Mouse (Mus musculus): Measurements from ENCODE around the gene Prmt1. TPM values are rescaled to one million over a fixed set of nuclear protein-coding genes. Genes with fewer than 3 reads are reported as not detected.
A peak's percentile ranks its signal among the peaks of the same experiment; 100 is the strongest.

Prmt1 gene
- polyA plus RNA-seq, 1 experiment: not detected

DNA sequence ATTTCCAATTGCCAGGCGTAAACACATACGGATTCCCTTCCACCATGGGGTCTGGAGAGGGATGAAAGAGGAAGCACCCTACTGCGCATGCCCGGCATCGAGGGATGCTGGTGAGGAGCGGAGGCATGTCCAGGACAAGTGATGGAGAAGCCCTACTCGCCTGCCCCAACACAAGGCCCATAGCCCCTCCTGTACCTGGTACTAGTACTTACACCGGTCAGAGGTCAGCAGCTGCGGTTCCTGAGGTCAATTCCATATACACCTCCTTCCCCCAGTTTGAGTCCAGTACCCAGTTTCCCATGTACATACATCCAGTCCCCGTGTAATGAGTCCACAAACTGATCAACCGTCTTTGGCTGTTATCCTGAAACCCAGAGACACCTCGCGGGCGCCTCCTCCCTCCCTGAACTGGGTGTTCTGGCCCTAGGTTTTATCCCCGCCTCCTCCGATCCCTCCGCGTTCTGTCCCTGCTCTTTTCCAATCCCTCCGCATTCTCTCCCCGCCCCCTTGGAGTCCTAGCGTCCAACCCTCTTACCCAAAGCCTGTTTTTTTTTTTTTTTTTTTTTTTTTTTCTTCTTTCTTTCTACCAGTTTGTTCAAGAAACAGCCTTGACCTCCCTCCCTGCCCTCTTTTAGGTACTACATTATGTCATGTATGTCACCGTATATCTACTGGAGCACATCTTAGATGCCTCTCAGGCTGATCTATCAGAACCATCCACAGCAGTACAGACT, 11.8 kb downstream of the Prmt1 start, which contains the start of gene Cpt1c:
Gene Cpt1c, minus strand, starts transcription at position 469 of the 734 bp plus-strand sequence.
- WGBS: under 1% methylated on average over 22 of the region's 22 CpGs
- no peak for TF ChIP-seq CTCF (IDR thresholded peaks at IDR 0.05; ENCODE audit: insufficient read depth, low read depth, low read length)
- TF ChIP-seq POLR2A (IDR thresholded peaks at IDR 0.05; ENCODE audit: insufficient read depth, low read depth, low read length): peak; percentile 76

GRCm38 (mm10) chr7:44973415-44974130, 12.8 kb downstream of the Prmt1 start:
- WGBS: 11% methylated on average over 14 of the region's 14 CpGs
- no peak for TF ChIP-seq POLR2A (IDR thresholded peaks at IDR 0.05; ENCODE audit: insufficient read depth, low read depth, low read length)
- peak overlapping the region; percentile 93 for H3K27ac ChIP-seq (ENCODE audit: insufficient read depth, low read depth, low read length)
- peaks cover 32% of the 10 kb centered on the region for H3K4me1 ChIP-seq (ENCODE audit: control insufficient read depth, insufficient read depth, low read length)
- peak overlapping the region; percentile 70 for H3K4me3 ChIP-seq (ENCODE audit: insufficient read depth, low read depth, low read length)

More for the DNA sequence above, 11.8 kb downstream of the Prmt1 start, which contains the start of gene Cpt1c:
- Histone ChIP-seq H3K4me3 (ENCODE audit: insufficient read depth, low read depth, low read length) (peak within 1 kb of the TSS; percentile 70), H3K4me1 (ENCODE audit: control insufficient read depth, insufficient read depth, low read length) (peaks cover 32% of the 10 kb centered on the region), H3K27ac (ENCODE audit: insufficient read depth, low read depth, low read length) (peak within 1 kb of the TSS; percentile 93)

DNA sequence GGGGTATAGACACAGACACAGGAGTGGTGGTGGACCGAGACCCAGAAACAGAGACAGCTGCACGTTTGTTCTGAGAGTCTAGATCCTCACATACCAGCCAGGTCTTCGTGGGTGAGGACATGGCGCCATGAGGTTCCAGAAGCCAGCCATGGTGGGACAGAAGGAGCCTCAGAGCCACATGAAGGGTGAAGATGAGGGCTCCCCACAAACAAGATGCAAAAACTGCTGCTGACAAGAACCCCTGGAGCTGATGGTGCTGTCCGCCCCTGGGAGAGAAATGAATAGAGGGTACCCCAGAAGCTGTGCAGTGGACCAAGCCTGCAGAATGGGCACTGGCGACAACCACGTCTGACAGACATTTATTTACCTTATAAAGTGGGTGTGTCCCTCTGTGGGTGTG, 15.2 kb downstream of the Prmt1 start:
- no peak for TF ChIP-seq CTCF (IDR thresholded peaks at IDR 0.05; ENCODE audit: insufficient read depth, low read depth, low read length)
- TF ChIP-seq POLR2A (IDR thresholded peaks at IDR 0.05; ENCODE audit: insufficient read depth, low read depth, low read length): no peak
- H3K4me1 ChIP-seq (ENCODE audit: control insufficient read depth, insufficient read depth, low read length): peaks cover 32% of the 10 kb centered on the region
- 66% methylated on average over 7 of the region's 7 CpGs for WGBS
- H3K27ac ChIP-seq (ENCODE audit: insufficient read depth, low read depth, low read length): no peak overlapping the region
- peak overlapping the region; percentile 55; the same call in 1 of the 2 replicates for H3K4me3 ChIP-seq (ENCODE audit: insufficient read depth, low read depth, low read length)

- WGBS: 3% methylated on average over 36 of the region's 36 CpGs
- Histone ChIP-seq H3K4me3 (ENCODE audit: insufficient read depth, low read depth, low read length) (peak overlapping the region; percentile 55), H3K27ac (ENCODE audit: insufficient read depth, low read depth, low read length) (peak overlapping the region; percentile 39), H3K4me1 (ENCODE audit: control insufficient read depth, insufficient read depth, low read length) (peaks cover 31% of the 10 kb centered on the region)
- no peak for TF ChIP-seq POLR2A (IDR thresholded peaks at IDR 0.05; ENCODE audit: insufficient read depth, low read depth, low read length)
- no peak for TF ChIP-seq CTCF (IDR thresholded peaks at IDR 0.05; ENCODE audit: insufficient read depth, low read depth, low read length)
Measured at GRCm38 (mm10) chr7:44970231-44970691, 16.1 kb downstream of the Prmt1 start.

DNA sequence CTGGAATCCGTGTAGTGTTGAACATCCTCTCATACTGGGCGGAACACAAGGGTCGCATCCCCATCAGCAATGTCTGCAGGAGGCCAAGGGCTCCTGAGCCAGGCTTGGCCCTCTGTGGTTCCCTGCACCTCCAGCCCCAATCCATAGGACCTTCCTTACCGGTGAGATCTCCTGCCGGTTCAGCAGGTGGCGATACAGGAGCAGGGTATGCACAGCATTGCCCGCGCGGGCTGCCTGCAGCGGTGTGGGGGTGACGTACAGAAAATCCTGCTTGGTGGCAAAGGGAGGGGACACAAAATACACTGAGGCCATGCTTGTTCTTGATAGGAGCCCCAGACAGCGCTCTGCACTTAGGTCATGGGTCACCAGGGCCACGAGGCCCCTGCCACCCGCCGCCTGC, 19.7 kb downstream of the Prmt1 start:
- 84% methylated on average over 15 of the region's 15 CpGs for WGBS
- Histone ChIP-seq H3K4me1 (ENCODE audit: control insufficient read depth, insufficient read depth, low read length) (peaks cover 15% of the 10 kb centered on the region), H3K27ac (ENCODE audit: insufficient read depth, low read depth, low read length) (no peak overlapping the region), H3K4me3 (ENCODE audit: insufficient read depth, low read depth, low read length) (no peak overlapping the region)
- TF ChIP-seq POLR2A (IDR thresholded peaks at IDR 0.05; ENCODE audit: insufficient read depth, low read depth, low read length) (no peak), CTCF (IDR thresholded peaks at IDR 0.05; ENCODE audit: insufficient read depth, low read depth, low read length) (no peak)

- no peak overlapping the region for H3K27ac ChIP-seq (ENCODE audit: insufficient read depth, low read depth, low read length)
- H3K4me3 ChIP-seq (ENCODE audit: insufficient read depth, low read depth, low read length): no peak overlapping the region
- 80% methylated on average over 7 of the region's 7 CpGs for WGBS
- TF ChIP-seq CTCF (IDR thresholded peaks at IDR 0.05; ENCODE audit: insufficient read depth, low read depth, low read length) (no peak), POLR2A (IDR thresholded peaks at IDR 0.05; ENCODE audit: insufficient read depth, low read depth, low read length) (no peak)
- peaks cover 9% of the 10 kb centered on the region for H3K4me1 ChIP-seq (ENCODE audit: control insufficient read depth, insufficient read depth, low read length)
Measured at GRCm38 (mm10) chr7:44965975-44966374, 20.4 kb downstream of the Prmt1 start.

DNA sequence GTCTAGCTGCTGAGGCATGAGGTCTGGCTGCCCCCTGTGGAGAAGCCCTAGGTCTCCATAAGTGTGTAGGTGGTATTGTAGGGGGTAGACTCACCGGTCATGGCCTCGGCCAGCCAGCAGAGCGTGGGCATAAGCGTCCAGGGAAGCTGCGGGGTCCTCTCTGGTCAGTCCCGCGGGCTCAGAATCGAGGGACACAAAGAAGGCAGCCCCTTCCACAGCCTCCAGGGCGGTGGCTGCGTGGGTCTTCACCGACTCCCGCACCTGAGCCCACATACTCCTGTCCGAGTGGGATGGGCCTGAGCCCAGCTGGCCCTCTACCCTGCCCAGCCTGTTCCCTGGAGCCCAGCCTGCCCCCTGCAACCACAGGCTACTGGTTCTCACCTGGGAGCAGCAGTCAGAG, 21.4 kb downstream of the Prmt1 start:
- WGBS: 96% methylated on average over 13 of the region's 13 CpGs
- TF ChIP-seq CTCF (IDR thresholded peaks at IDR 0.05; ENCODE audit: insufficient read depth, low read depth, low read length): no peak
- TF ChIP-seq POLR2A (IDR thresholded peaks at IDR 0.05; ENCODE audit: insufficient read depth, low read depth, low read length): 0 out of 2 replicates have a peak, but pooled peaks have one; percentile 16

DNA sequence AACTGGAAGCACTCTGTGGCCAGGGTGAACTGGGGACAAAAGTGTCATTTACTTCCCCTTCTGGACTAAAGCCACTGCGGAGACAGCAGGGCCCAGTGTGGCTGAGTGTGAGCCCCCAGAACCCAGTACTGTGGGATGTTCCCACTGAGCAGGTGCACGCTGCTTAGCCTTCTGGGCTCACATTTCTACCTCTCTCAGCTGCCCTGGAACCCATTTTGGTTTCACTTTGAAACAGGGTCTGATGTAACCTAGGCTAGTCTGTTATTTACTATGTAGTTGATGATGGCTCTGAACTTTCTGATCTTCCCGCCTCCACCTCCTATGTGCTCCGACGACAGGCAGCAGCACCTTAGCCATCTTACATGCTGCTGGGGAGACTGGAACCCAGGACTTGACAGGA, 23.5 kb downstream of the Prmt1 start:
- Histone ChIP-seq H3K4me3 (ENCODE audit: insufficient read depth, low read depth, low read length) (no peak overlapping the region), H3K27ac (ENCODE audit: insufficient read depth, low read depth, low read length) (no peak overlapping the region), H3K4me1 (ENCODE audit: control insufficient read depth, insufficient read depth, low read length) (no peaks in the 10 kb centered on the region)
- 91% methylated on average over 5 of the region's 5 CpGs for WGBS
- no peak for TF ChIP-seq CTCF (IDR thresholded peaks at IDR 0.05; ENCODE audit: insufficient read depth, low read depth, low read length)
- no peak for TF ChIP-seq POLR2A (IDR thresholded peaks at IDR 0.05; ENCODE audit: insufficient read depth, low read depth, low read length)

More for the DNA sequence above, 21.4 kb downstream of the Prmt1 start:
- Histone ChIP-seq H3K4me3 (ENCODE audit: insufficient read depth, low read depth, low read length) (no peak overlapping the region), H3K27ac (ENCODE audit: insufficient read depth, low read depth, low read length) (no peak overlapping the region), H3K4me1 (ENCODE audit: control insufficient read depth, insufficient read depth, low read length) (no peaks in the 10 kb centered on the region)

DNA sequence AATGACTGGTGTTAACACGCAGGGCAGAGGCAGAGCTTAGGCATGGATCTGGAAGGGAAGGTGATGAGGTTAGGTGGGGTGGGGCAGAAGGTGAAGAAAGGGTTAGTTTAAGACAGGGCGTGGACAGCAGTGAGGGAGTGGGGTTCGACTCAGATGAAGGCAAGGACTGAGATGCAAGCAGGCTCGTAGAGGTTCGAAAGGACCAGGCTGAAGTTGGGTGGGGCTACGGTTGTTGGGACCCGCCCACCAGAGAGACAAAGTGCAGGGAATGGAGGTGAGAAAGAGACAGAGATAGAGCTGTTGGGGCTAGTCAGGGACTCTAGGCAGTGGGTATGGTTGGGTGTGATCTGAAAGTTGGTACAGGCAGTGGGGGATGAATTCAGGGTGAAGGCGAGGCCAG, 24.0 kb downstream of the Prmt1 start:
- Histone ChIP-seq H3K4me3 (ENCODE audit: insufficient read depth, low read depth, low read length) (no peak overlapping the region), H3K27ac (ENCODE audit: insufficient read depth, low read depth, low read length) (no peak overlapping the region), H3K4me1 (ENCODE audit: control insufficient read depth, insufficient read depth, low read length) (no peaks in the 10 kb centered on the region)
- TF ChIP-seq POLR2A (IDR thresholded peaks at IDR 0.05; ENCODE audit: insufficient read depth, low read depth, low read length) (no peak), CTCF (IDR thresholded peaks at IDR 0.05; ENCODE audit: insufficient read depth, low read depth, low read length) (no peak)
- 79% methylated on average over 8 of the region's 8 CpGs for WGBS

Data from olfactory bulb, adult 2 months (tissue).